Mouse (Mus musculus) lung, postnatal 4 days (tissue): ENCODE measurements around the gene Etv6.

ENCODE experiments used
- DNase-seq, 2 experiments: peaks; one replicate each; pipeline ENCODE4 v3.0.0; 2021

Etv6 gene

GRCm38 (mm10) chr6:134079112-134079511, 43.6 kb downstream of the Etv6 start:
- DNase-seq, result no peak

GRCm38 (mm10) chr6:134079563-134079962, 44.1 kb downstream of the Etv6 start:
- no peak for DNase-seq

GRCm38 (mm10) chr6:134080946-134081345, 45.4 kb downstream of the Etv6 start:
- DNase-seq, result no peak

GRCm38 (mm10) chr6:134082229-134082920, 46.9 kb downstream of the Etv6 start:
- DNase-seq, result no peak

GRCm38 (mm10) chr6:134083428-134083827, 47.9 kb downstream of the Etv6 start:
- no peak for DNase-seq

- DNase-seq, result no peak
Observed at GRCm38 (mm10) chr6:134086351-134086750, 50.9 kb downstream of the Etv6 start.

- no peak for DNase-seq
Observed at GRCm38 (mm10) chr6:134087709-134088108, 52.2 kb downstream of the Etv6 start.

- no peak for DNase-seq
Observed at GRCm38 (mm10) chr6:134089671-134090377, 54.3 kb downstream of the Etv6 start.

- DNase-seq, result no peak
Observed at GRCm38 (mm10) chr6:134090378-134090692, 54.8 kb downstream of the Etv6 start.

- no peak for DNase-seq
Observed at GRCm38 (mm10) chr6:134090875-134091274, 55.4 kb downstream of the Etv6 start.

- DNase-seq, result no peak
Observed at GRCm38 (mm10) chr6:134091398-134091801, 55.9 kb downstream of the Etv6 start.

- DNase-seq, result no peak
Observed at GRCm38 (mm10) chr6:134094066-134094465, 58.6 kb downstream of the Etv6 start.

GRCm38 (mm10) chr6:134094620-134095019, 59.1 kb downstream of the Etv6 start:
- no peak for DNase-seq

GRCm38 (mm10) chr6:134095582-134095981, 60.1 kb downstream of the Etv6 start:
- no peak for DNase-seq

GRCm38 (mm10) chr6:134099976-134100743, 64.7 kb downstream of the Etv6 start:
- DNase-seq, result no peak

GRCm38 (mm10) chr6:134102396-134102795, 66.9 kb downstream of the Etv6 start:
- DNase-seq, result no peak

GRCm38 (mm10) chr6:134103519-134103918, 68.0 kb downstream of the Etv6 start:
- DNase-seq, result no peak

GRCm38 (mm10) chr6:134105514-134106201, 70.2 kb downstream of the Etv6 start:
- DNase-seq, result peak; percentile 54 to 62

GRCm38 (mm10) chr6:134107696-134108095, 72.2 kb downstream of the Etv6 start:
- DNase-seq, result no peak

GRCm38 (mm10) chr6:134109675-134110074, 74.2 kb downstream of the Etv6 start:
- no peak for DNase-seq

- DNase-seq, result no peak
Observed at GRCm38 (mm10) chr6:134110206-134110605, 74.7 kb downstream of the Etv6 start.

- no peak for DNase-seq
Observed at GRCm38 (mm10) chr6:134111599-134111998, 76.1 kb downstream of the Etv6 start.

- DNase-seq, result no peak
Observed at GRCm38 (mm10) chr6:134112753-134113152, 77.3 kb downstream of the Etv6 start.
